Mouse (Mus musculus) thymus, adult 2 months (tissue): ENCODE measurements around the gene Dnal4. TPM values are rescaled to one million over a fixed set of nuclear protein-coding genes. Genes with fewer than 3 reads are reported as not detected.
A peak's percentile ranks its signal among the peaks of the same experiment; 100 is the strongest.

Experiments used
- DNase-seq: peaks from one replicate; pipeline ENCODE4 v3.0.0; 2021
- H3K27ac ChIP-seq: fragments of 200-500 bp; 2 replicates; pipeline ENCODE4 v1.5.1; 2012; ENCODE audit warnings: low read length, control low read depth; ENCODE audit not compliant: control insufficient read depth, insufficient read depth
- H3K27me3 ChIP-seq: fragments of 200-500 bp; 2 replicates; pipeline ENCODE4 v1.6.1; 2012; ENCODE audit warnings: mild to moderate bottlenecking, low read length, moderate library complexity, mixed read lengths; ENCODE audit not compliant: control insufficient read depth, insufficient read depth
- H3K36me3 ChIP-seq: fragments of 200-500 bp; 2 replicates; pipeline ENCODE4 v1.6.1; 2012; ENCODE audit warnings: mild to moderate bottlenecking, low read length, moderate library complexity; ENCODE audit not compliant: control insufficient read depth, insufficient read depth
- H3K4me1 ChIP-seq: fragments of 200-500 bp; replicated peaks from 2 replicates; pipeline ENCODE4 v1.6.1; 2012; ENCODE audit warnings: low read length; ENCODE audit not compliant: control insufficient read depth, insufficient read depth
- H3K4me3 ChIP-seq: fragments of 200-500 bp; 2 replicates; pipeline ENCODE4 v1.5.1; 2012; ENCODE audit warnings: mild to moderate bottlenecking, low read length, control low read depth, moderate library complexity; ENCODE audit not compliant: control insufficient read depth, insufficient read depth
- CTCF ChIP-seq: fragments of 200-500 bp; IDR thresholded peaks from 2 replicates; pipeline ENCODE4 v1.5.1; 2012; ENCODE audit warnings: mild to moderate bottlenecking, control low read depth, low read length, moderate library complexity, borderline replicate concordance; ENCODE audit not compliant: control insufficient read depth, poor library complexity, insufficient read depth; ENCODE audit errors: extremely low read depth
- POLR2A ChIP-seq: fragments of 200-500 bp; IDR thresholded peaks from 2 replicates; pipeline ENCODE4 v1.6.1; 2012; ENCODE audit warnings: mild to moderate bottlenecking, low read length, control low read depth, moderate library complexity; ENCODE audit not compliant: control insufficient read depth, poor library complexity, insufficient read depth; ENCODE audit errors: extremely low read depth
- WGBS: fragments of 180-500 bp; shearing (Covaris S2); methylation state at CpG from one replicate; pipeline ENCODE4 v1.1.7; 2018; 5-methylcytosine and 5-hydroxymethylcytosine counted together
- polyA plus RNA-seq: library from polyadenylated mRNA; depleted of rRNA; stranded (reverse); fragments of >200 nt; gene quantifications from 2 replicates; pipeline ENCODE4 v1.2.3, GENCODE M21; 2012; rRNA removed

Gene Dnal4
- polyA plus RNA-seq = 51.2 and 51.3 TPM in 2 replicates

GRCm38 (mm10) chr15:79777749-79778148 lies at the start of gene Dnal4:
Gene Dnal4 (minus strand): TSS chr15:79777849.
- Histone ChIP-seq H3K4me3 (no peak within 1 kb of the TSS), H3K4me1 (peaks cover 9% of the 10 kb centered on the region), H3K36me3 (no peaks in the 10 kb centered on the region), H3K27ac (no peak within 1 kb of the TSS), H3K27me3 (no peaks in the 10 kb centered on the region)
- DNase-seq = no peak
- TF ChIP-seq POLR2A (no peak), CTCF (no peak)

- no peaks in the 10 kb centered on the region for H3K27me3 ChIP-seq
- TF ChIP-seq POLR2A (no peak), CTCF (no peak)
- no peak overlapping the region for H3K27ac ChIP-seq
- no peak overlapping the region for H3K4me3 ChIP-seq
- WGBS = 94% methylated on average over 14 of the region's 14 CpGs
- H3K36me3 ChIP-seq = peaks cover 31% of the 10 kb centered on the region
- DNase-seq = no peak
- peaks cover 4% of the 10 kb centered on the region for H3K4me1 ChIP-seq
These were observed 49.6 kb upstream of the Dnal4 start for GRCm38 (mm10) chr15:79827061-79827777.

- Histone ChIP-seq H3K27me3 (no peaks in the 10 kb centered on the region), H3K36me3 (peaks cover 31% of the 10 kb centered on the region), H3K4me3 (no peak overlapping the region), H3K27ac (no peak overlapping the region), H3K4me1 (0 out of 2 replicates have a peak, but pooled peaks cover 2% of the 10 kb centered on the region)
- DNase-seq = no peak
- TF ChIP-seq CTCF = no peak
- 96% methylated on average over 9 of the region's 9 CpGs for WGBS
These were observed 48.7 kb upstream of the Dnal4 start for GRCm38 (mm10) chr15:79826221-79826935.

DNA sequence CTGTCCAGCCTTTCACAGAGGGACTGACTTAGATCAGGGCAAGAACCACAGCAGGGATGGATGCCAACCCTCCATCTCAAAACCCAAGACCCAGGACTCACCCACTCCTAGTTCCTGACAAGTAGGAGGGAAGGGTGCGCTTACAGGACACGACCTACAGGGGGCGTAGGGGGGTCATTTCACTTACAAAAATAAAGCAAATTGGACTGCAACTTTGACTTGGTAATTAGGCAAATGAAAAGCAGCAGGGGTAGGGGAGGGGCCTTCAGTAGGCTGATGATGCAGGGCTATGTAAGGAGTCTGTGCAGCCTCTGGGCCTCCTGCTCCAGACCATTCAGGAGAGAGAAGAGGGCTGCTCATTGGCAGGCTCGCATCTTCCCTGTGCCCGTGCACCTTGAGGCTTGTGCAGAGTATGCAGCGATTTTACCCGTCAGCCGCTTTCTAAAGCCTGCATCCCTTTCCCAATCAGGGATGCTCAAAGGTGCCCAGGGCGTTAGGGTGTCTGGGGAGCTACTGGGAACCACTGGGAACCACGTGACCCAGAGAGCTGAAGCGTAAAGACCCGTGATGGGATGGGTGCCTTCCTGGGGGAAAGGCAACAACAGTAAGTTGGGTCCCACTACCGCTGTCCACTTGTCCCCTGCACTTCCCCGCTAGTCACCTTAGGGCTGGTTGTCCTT lies 47.6 kb upstream of the Dnal4 start:
- WGBS = 85% methylated on average over 14 of the region's 14 CpGs
- no peak for DNase-seq

DNA sequence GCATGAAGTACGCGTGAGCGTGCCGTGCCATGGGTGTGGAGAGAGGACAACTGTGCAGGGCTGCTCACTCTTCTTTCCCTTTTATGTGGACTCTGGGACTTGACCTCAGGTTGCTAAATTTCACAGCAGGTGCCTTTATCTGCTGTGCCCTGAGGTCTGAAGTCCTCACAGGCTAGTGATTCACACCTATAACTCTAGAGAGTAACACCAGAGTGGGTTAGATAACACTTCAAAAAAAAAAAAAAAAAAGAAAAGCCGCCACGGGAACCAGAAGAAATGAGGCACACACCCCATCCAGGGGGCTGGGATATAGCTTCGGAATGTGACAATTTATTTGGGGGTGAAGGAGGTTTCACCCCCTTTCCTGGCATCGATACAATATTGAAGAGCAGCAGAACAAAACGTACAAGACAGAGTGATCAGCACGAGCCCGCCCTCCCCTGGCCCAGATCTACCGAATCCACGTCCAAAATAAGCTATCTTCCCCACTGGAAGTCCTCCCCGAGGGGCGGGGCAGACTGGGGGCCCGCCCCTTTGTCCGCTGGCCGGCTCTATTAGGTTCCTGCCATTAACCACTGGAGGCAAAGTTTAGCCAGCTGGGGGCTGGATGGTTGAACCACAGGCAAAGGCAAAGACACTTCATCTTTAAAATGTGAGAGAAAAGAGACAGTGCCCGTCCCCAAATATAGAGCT lies 46.1 kb upstream of the Dnal4 start:
- no peak overlapping the region for H3K27ac ChIP-seq
- H3K4me1 ChIP-seq = 0 out of 2 replicates have a peak, but pooled peaks cover 2% of the 10 kb centered on the region
- H3K4me3 ChIP-seq = no peak overlapping the region
- no peak for TF ChIP-seq POLR2A
- TF ChIP-seq CTCF = no peak
- H3K27me3 ChIP-seq = no peaks in the 10 kb centered on the region
- H3K36me3 ChIP-seq = peaks cover 29% of the 10 kb centered on the region
- 89% methylated on average over 19 of the region's 19 CpGs for WGBS
- DNase-seq = no peak

More for the DNA sequence above, 47.6 kb upstream of the Dnal4 start:
- Histone ChIP-seq H3K36me3 (peaks cover 31% of the 10 kb centered on the region), H3K27ac (no peak overlapping the region), H3K4me3 (no peak overlapping the region), H3K27me3 (no peaks in the 10 kb centered on the region), H3K4me1 (0 out of 2 replicates have a peak, but pooled peaks cover 2% of the 10 kb centered on the region)
- TF ChIP-seq POLR2A (no peak), CTCF (peak; percentile 59; the same call in 1 of the 2 replicates)

DNA sequence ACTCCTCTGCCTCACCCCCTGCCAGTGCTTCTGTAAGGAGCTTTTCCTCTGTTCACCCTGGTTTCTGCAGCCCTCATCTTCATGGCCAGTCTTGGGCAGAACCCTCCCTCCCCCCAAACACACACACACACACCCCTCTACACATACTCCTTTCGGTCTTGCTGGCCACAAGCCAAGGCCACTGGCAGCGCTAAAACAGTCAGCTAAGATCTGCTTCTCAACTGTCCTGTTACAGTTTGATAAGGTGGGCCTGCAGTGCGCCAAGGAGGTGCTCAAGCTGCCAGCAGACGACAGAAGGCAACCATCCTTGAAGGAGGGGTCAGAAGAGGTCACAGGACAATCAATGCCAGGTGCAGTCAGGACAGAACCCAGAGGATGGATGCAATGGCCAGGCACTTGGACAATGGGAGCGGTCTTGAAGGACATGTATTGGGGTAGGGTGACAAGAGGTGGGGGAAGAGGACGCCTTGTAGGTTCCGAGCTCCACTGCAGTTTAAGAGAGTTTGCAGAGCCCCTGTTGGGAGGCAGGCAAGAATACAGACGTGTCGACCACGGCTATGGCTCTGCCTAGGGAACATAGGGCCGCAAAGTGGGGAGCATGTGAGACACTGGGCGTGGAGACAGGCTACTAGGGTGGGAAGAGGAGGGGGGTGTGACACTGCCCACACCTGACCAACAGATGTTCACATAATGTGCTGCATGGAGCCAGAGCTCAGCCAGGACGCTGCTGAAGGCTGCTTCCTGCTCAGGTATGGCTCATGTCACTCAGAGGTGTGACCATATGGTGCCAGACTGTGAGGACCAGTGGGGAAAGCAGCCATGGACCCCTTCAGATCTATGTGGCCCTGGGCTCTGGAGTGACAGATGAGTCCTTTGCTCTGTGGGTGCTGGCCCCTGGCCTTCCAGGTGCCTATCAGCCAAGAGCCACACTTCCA lies 44.9 kb upstream of the Dnal4 start:
- TF ChIP-seq CTCF = no peak
- no peak for TF ChIP-seq POLR2A
- H3K36me3 ChIP-seq = peaks cover 17% of the 10 kb centered on the region
- H3K27me3 ChIP-seq = no peaks in the 10 kb centered on the region
- WGBS = 90% methylated on average over 13 of the region's 13 CpGs
- DNase-seq = no peak
- no peak overlapping the region for H3K4me3 ChIP-seq
- H3K27ac ChIP-seq = no peak overlapping the region
- H3K4me1 ChIP-seq = 0 out of 2 replicates have a peak, but pooled peaks cover 2% of the 10 kb centered on the region
